In genomic region chr9:46228491-46228890, GRCm38 (mm10) we compare ENCODE assay signal across 14 mouse cellular contexts. TPM values are rescaled to one million over a fixed set of nuclear protein-coding genes. Genes with fewer than 3 reads are reported as not detected.
DNase-seq lines count a peak whose midpoint lies in the region; ATAC-seq lines count a peak whose summit lies in the region.
"Had no signal": no experiment of that assay in that cellular context is flagged by ENCODE, and none has a peak within 500 bp of the region (broad histone marks: within the 10 kb centered on the region; RNA-seq: fewer than 3 reads in every experiment).

Gene Apoa1, plus strand, starts transcription at chr9:46228580.

- DNase-seq in ES-CJ7 (ENCODE audit: low read depth, low spot score): peak; percentile 35
- no peak for DNase-seq in hindbrain, embryonic 11.5 days (ENCODE audit: low spot score)
- no peak for DNase-seq in cerebellum, adult 8-10 months
- DNase-seq: adrenal gland, adult 2 months; embryo, embryonic 11 days; gastrocnemius, adult 2 months; kidney, postnatal 36 days; lung, embryonic 14.5 days; thymus, postnatal 36 days had no signal

- no peak for ATAC-seq in forebrain, embryonic 12.5 days (ENCODE audit: low FRiP score)
- ATAC-seq in forebrain, embryonic 13.5 days: no peak
- ATAC-seq in intestine, embryonic 15.5 days: peak; percentile 39
- ATAC-seq in liver, embryonic 15.5 days (ENCODE audit: insufficient read depth): peak; percentile 69
- ATAC-seq in hindbrain, embryonic 11.5 days (ENCODE audit: low FRiP score): no peak
- ATAC-seq in midbrain, embryonic 13.5 days: no peak

- peaks cover 11% of the 10 kb centered on the region for H3K4me1 ChIP-seq in forebrain, embryonic 12.5 days
- peaks cover 9% of the 10 kb centered on the region; the same call in 1 of the 2 replicates for H3K4me1 ChIP-seq in forebrain, embryonic 13.5 days
- peaks cover 14% of the 10 kb centered on the region for H3K4me1 ChIP-seq in intestine, embryonic 15.5 days (replicated peaks)
- peaks cover 30% of the 10 kb centered on the region for H3K4me1 ChIP-seq in liver, embryonic 15.5 days (replicated peaks)
- no peaks in the 10 kb centered on the region for H3K4me1 ChIP-seq in hindbrain, embryonic 11.5 days (replicated peaks; ENCODE audit: control insufficient read depth, insufficient read depth, low read length)
- H3K4me1 ChIP-seq in midbrain, embryonic 13.5 days (replicated peaks): peaks cover 9% of the 10 kb centered on the region

- WGBS in forebrain, embryonic 12.5 days: 63% methylated on average over 9 of the region's 9 CpGs
- WGBS in forebrain, embryonic 13.5 days: 77% methylated on average over 9 of the region's 9 CpGs
- WGBS in intestine, embryonic 15.5 days: 39% methylated on average over 9 of the region's 9 CpGs
- 55% methylated on average over 9 of the region's 9 CpGs for WGBS in liver, embryonic 15.5 days (ENCODE audit: insufficient replicate concordance)
- WGBS in hindbrain, embryonic 11.5 days: 68% methylated on average over 9 of the region's 9 CpGs
- WGBS in midbrain, embryonic 13.5 days: 81% methylated on average over 9 of the region's 9 CpGs

- no peak within 1 kb of the TSS for H3K4me3 ChIP-seq in forebrain, embryonic 12.5 days (replicated peaks)
- no peak within 1 kb of the TSS for H3K4me3 ChIP-seq in forebrain, embryonic 13.5 days
- peak within 1 kb of the TSS; percentile 48 for H3K4me3 ChIP-seq in intestine, embryonic 15.5 days (replicated peaks)
- H3K4me3 ChIP-seq in liver, embryonic 15.5 days (replicated peaks): peak within 1 kb of the TSS; percentile 49
- no peak within 1 kb of the TSS for H3K4me3 ChIP-seq in hindbrain, embryonic 11.5 days (ENCODE audit: low read depth, low read length)
- no peak within 1 kb of the TSS for H3K4me3 ChIP-seq in midbrain, embryonic 13.5 days (replicated peaks)

- no peak within 1 kb of the TSS for H3K9ac ChIP-seq in forebrain, embryonic 12.5 days
- no peak within 1 kb of the TSS for H3K9ac ChIP-seq in forebrain, embryonic 13.5 days
- peak within 1 kb of the TSS; percentile 20; the same call in 1 of the 2 replicates for H3K9ac ChIP-seq in intestine, embryonic 15.5 days
- H3K9ac ChIP-seq in liver, embryonic 15.5 days: peak within 1 kb of the TSS; percentile 40; the same call in 1 of the 2 replicates
- no peak within 1 kb of the TSS for H3K9ac ChIP-seq in hindbrain, embryonic 11.5 days (ENCODE audit: low read depth, low read length)
- H3K9ac ChIP-seq in midbrain, embryonic 13.5 days (replicated peaks): no peak within 1 kb of the TSS

- peaks cover 22% of the 10 kb centered on the region; the same call in 1 of the 2 replicates for H3K27me3 ChIP-seq in forebrain, embryonic 12.5 days
- H3K27me3 ChIP-seq in forebrain, embryonic 13.5 days: 0 out of 2 replicates have a peak, but pooled peaks cover 10% of the 10 kb centered on the region
- no peaks in the 10 kb centered on the region for H3K27me3 ChIP-seq in intestine, embryonic 15.5 days (replicated peaks)
- no peaks in the 10 kb centered on the region; the same call in 1 of the 2 replicates for H3K27me3 ChIP-seq in liver, embryonic 15.5 days
- no peaks in the 10 kb centered on the region; the same call in 1 of the 2 replicates for H3K27me3 ChIP-seq in hindbrain, embryonic 11.5 days (ENCODE audit: control insufficient read depth, insufficient read depth, low read length)
- H3K27me3 ChIP-seq in midbrain, embryonic 13.5 days: peaks cover 10% of the 10 kb centered on the region; the same call in 1 of the 2 replicates

- no peaks in the 10 kb centered on the region for H3K9me3 ChIP-seq in forebrain, embryonic 12.5 days
- H3K9me3 ChIP-seq in forebrain, embryonic 13.5 days (replicated peaks): no peaks in the 10 kb centered on the region
- H3K9me3 ChIP-seq in intestine, embryonic 15.5 days: no peaks in the 10 kb centered on the region
- H3K9me3 ChIP-seq in liver, embryonic 15.5 days (replicated peaks): no peaks in the 10 kb centered on the region
- H3K9me3 ChIP-seq in hindbrain, embryonic 11.5 days (ENCODE audit: control insufficient read depth, low read length): no peaks in the 10 kb centered on the region
- H3K9me3 ChIP-seq in midbrain, embryonic 13.5 days: no peaks in the 10 kb centered on the region

- H3K36me3 ChIP-seq in forebrain, embryonic 12.5 days (replicated peaks): peaks cover 2% of the 10 kb centered on the region
- H3K36me3 ChIP-seq in forebrain, embryonic 13.5 days (ENCODE audit: poor library complexity, severe bottlenecking): peaks cover 4% of the 10 kb centered on the region; the same call in 1 of the 2 replicates
- H3K36me3 ChIP-seq in intestine, embryonic 15.5 days: no peaks in the 10 kb centered on the region
- no peaks in the 10 kb centered on the region for H3K36me3 ChIP-seq in liver, embryonic 15.5 days (replicated peaks)
- no peaks in the 10 kb centered on the region for H3K36me3 ChIP-seq in hindbrain, embryonic 11.5 days (ENCODE audit: control insufficient read depth, insufficient read depth, low read length)
- peaks cover 6% of the 10 kb centered on the region; the same call in 1 of the 2 replicates for H3K36me3 ChIP-seq in midbrain, embryonic 13.5 days

- 0 out of 2 replicates have a peak within 1 kb of the TSS, but pooled peaks have one; percentile 81 for H3K4me2 ChIP-seq in forebrain, embryonic 12.5 days
- no peak within 1 kb of the TSS for H3K4me2 ChIP-seq in forebrain, embryonic 13.5 days
- H3K4me2 ChIP-seq in intestine, embryonic 15.5 days (replicated peaks): peak within 1 kb of the TSS; percentile 94
- peak within 1 kb of the TSS; percentile 68 for H3K4me2 ChIP-seq in liver, embryonic 15.5 days
- H3K4me2 ChIP-seq in hindbrain, embryonic 11.5 days (replicated peaks; ENCODE audit: low read depth, low read length): no peak within 1 kb of the TSS
- H3K4me2 ChIP-seq in midbrain, embryonic 13.5 days (replicated peaks): no peak within 1 kb of the TSS

- no peak within 1 kb of the TSS for H3K27ac ChIP-seq in forebrain, embryonic 12.5 days
- H3K27ac ChIP-seq in forebrain, embryonic 13.5 days: no peak within 1 kb of the TSS
- H3K27ac ChIP-seq in intestine, embryonic 15.5 days: peak within 1 kb of the TSS; percentile 62
- peak within 1 kb of the TSS; percentile 51 for H3K27ac ChIP-seq in liver, embryonic 15.5 days (replicated peaks)
- H3K27ac ChIP-seq in hindbrain, embryonic 11.5 days (ENCODE audit: low read depth, low read length): no peak within 1 kb of the TSS
- H3K27ac ChIP-seq in midbrain, embryonic 13.5 days: no peak within 1 kb of the TSS
- H3K27ac ChIP-seq: gastrocnemius, adult 2 months had no signal

RNA-seq across cellular contexts. Expression of gene Apoa1, which starts in this region (rescaled TPM):
- 1.1 and 1.6 TPM in 2 replicates for polyA plus RNA-seq in forebrain, embryonic 12.5 days (2016; fragmentation: Nextera tagmentation; extraction: Ambion mirVana)
- polyA plus RNA-seq in forebrain, embryonic 13.5 days (2015; fragmentation: Nextera tagmentation; extraction: Ambion mirVana): 1.2 and 5.4 TPM in 2 replicates
- 1,502 and 1,827 TPM in 2 replicates for polyA plus RNA-seq in intestine, embryonic 15.5 days (2015; fragmentation: Nextera tagmentation; extraction: Ambion mirVana)
- 5,098 and 5,983 TPM in 2 replicates for polyA plus RNA-seq in liver, embryonic 15.5 days (2015; fragmentation: Nextera tagmentation; extraction: Ambion mirVana)
- polyA plus RNA-seq in hindbrain, embryonic 11.5 days (2014; fragmentation: Nextera tagmentation; extraction: Ambion mirVana): 0.43 and 1.5 TPM in 2 replicates
- 2.9 and 3.3 TPM in 2 replicates for polyA plus RNA-seq in midbrain, embryonic 13.5 days (2015; fragmentation: Nextera tagmentation; extraction: Ambion mirVana)

Comparison
In these comparisons a context has a peak if more than half of its experiments do, and no peak if none do; other contexts are left out.
1. RNA of gene Apoa1 (polyA plus RNA-seq): 5,098 to 5,983 TPM in liver, embryonic 15.5 days and 1,502 to 1,827 TPM in intestine, embryonic 15.5 days; 2.9 to 3.3 TPM in midbrain, embryonic 13.5 days, 1.2 to 5.4 TPM in forebrain, embryonic 13.5 days, 1.1 to 1.6 TPM in forebrain, embryonic 12.5 days and 0.43 to 1.5 TPM in hindbrain, embryonic 11.5 days; every median in the first group is over 100 times any median in the second.
2. H3K4me2 ChIP-seq: peak in forebrain, embryonic 12.5 days (single experiment), intestine, embryonic 15.5 days (single experiment) and liver, embryonic 15.5 days (single experiment); none in forebrain, embryonic 13.5 days (single experiment), hindbrain, embryonic 11.5 days (single experiment) and midbrain, embryonic 13.5 days (single experiment).
3. ATAC-seq: peak in intestine, embryonic 15.5 days (single experiment) and liver, embryonic 15.5 days (single experiment); none in forebrain, embryonic 12.5 days (single experiment), forebrain, embryonic 13.5 days (single experiment), hindbrain, embryonic 11.5 days (single experiment) and midbrain, embryonic 13.5 days (single experiment).
4. H3K27ac ChIP-seq: peak in intestine, embryonic 15.5 days (single experiment) and liver, embryonic 15.5 days (single experiment); none in forebrain, embryonic 12.5 days (single experiment), forebrain, embryonic 13.5 days (single experiment), hindbrain, embryonic 11.5 days (single experiment) and midbrain, embryonic 13.5 days (single experiment).
5. H3K4me3 ChIP-seq: peak in intestine, embryonic 15.5 days (single experiment) and liver, embryonic 15.5 days (single experiment); none in forebrain, embryonic 12.5 days (single experiment), forebrain, embryonic 13.5 days (single experiment), hindbrain, embryonic 11.5 days (single experiment) and midbrain, embryonic 13.5 days (single experiment).
6. H3K9ac ChIP-seq: peak in intestine, embryonic 15.5 days (single experiment) and liver, embryonic 15.5 days (single experiment); none in forebrain, embryonic 12.5 days (single experiment), forebrain, embryonic 13.5 days (single experiment), hindbrain, embryonic 11.5 days (single experiment) and midbrain, embryonic 13.5 days (single experiment).